Mouse (Mus musculus): Measurements from ENCODE around the gene Myh7b. TPM values are rescaled to one million over a fixed set of nuclear protein-coding genes. Genes with fewer than 3 reads are reported as not detected.
A peak's percentile ranks its signal among the peaks of the same experiment; 100 is the strongest.

The Myh7b gene
- polyA plus RNA-seq, 1 experiment, result 1.0 TPM

DNA sequence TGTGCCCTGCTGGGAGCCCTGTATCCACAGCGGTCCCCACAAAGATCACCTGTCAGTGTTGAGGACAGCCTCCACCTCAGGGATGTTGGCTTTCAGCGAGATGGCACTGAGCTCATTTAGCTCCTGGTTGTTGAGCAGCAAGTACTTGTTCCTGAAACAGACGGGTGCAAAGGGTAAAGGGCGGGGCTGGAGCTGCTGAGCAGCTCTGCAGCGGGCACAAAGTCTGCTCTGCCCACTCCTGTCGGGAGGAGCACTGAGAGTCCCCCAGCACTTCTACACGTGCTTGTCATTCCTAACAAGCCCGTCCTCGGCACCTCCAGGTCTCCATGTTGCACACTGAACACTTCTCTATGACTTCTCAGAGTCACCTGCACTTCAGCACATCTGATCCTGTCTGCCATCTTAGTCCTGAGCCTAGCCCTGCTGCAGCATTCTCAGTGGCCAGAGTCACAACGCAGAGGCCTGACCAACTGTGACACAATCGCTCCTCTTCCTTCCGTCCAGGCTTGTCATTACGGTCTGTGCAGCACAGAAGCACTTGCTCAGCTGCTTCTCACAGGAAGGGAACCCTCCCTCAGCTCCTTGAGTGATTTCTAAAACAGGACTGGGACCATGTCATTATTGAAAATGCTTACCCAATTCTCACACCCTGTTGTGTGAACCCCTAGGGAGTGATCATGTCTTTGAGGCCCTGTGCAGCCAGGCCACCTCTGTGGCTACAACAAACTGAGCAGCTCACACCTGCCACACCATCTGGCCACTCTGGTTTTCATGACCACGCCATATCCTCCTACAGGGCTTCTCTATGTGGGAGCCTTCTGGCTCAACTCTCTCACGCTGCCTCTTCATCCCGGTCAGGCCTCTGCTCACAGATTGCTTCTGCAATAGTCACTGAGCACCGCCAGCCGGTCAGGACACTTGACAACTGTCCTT is 30.8 kb downstream of the Myh7b start:
- H3K27ac ChIP-seq (ENCODE audit: control insufficient read depth, insufficient read depth, low read length), result no peak overlapping the region
- 97% methylated on average over 18 of the region's 18 CpGs for WGBS

DNA sequence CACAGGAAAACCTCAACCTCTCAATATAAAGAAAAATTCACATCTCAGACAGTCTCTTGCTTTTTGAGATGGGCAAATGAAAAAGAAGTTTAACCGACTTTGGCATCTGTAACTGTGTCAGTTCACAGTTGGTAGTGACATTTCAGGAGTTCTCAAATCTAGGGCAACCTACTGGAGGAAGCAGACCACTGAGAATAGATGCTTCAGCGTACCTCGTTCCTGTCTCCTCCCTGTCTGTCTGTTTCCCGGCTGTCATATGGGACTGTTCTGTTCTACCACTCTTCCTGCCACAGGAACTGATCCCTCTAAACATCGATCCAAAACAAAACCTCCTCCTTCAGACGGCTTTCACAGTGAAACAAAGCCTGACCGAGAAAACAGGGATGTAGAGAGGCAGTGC is 34.7 kb downstream of the Myh7b start:
- H3K4me1 ChIP-seq (replicated peaks; ENCODE audit: control insufficient read depth, insufficient read depth, low read length), result no peaks in the 10 kb centered on the region
- no peak overlapping the region for H3K27ac ChIP-seq (ENCODE audit: control insufficient read depth, insufficient read depth, low read length)
- no peak for DNase-seq
- no peak overlapping the region for H3K4me3 ChIP-seq (ENCODE audit: control insufficient read depth, insufficient read depth, low read length)
- WGBS, result 94% methylated on average over 7 of the region's 7 CpGs
- TF ChIP-seq CTCF (IDR thresholded peaks at IDR 0.05; ENCODE audit: borderline replicate concordance, control insufficient read depth, extremely low read depth, insufficient read depth, low read length, poor library complexity), result no peak
- TF ChIP-seq POLR2A (IDR thresholded peaks at IDR 0.05; ENCODE audit: control insufficient read depth, extremely low read depth, insufficient read depth, low read length, poor library complexity), result no peak
- H3K36me3 ChIP-seq (ENCODE audit: control insufficient read depth, insufficient read depth, low read length), result peaks cover 92% of the 10 kb centered on the region
- H3K27me3 ChIP-seq (ENCODE audit: control insufficient read depth, insufficient read depth, low read length), result no peaks in the 10 kb centered on the region

More for the DNA sequence above, 30.8 kb downstream of the Myh7b start:
- Histone ChIP-seq H3K27me3 (ENCODE audit: control insufficient read depth, insufficient read depth, low read length) (no peaks in the 10 kb centered on the region), H3K36me3 (ENCODE audit: control insufficient read depth, insufficient read depth, low read length) (peaks cover 90% of the 10 kb centered on the region), H3K4me1 (replicated peaks; ENCODE audit: control insufficient read depth, insufficient read depth, low read length) (no peaks in the 10 kb centered on the region), H3K4me3 (ENCODE audit: control insufficient read depth, insufficient read depth, low read length) (no peak overlapping the region)
- TF ChIP-seq POLR2A (IDR thresholded peaks at IDR 0.05; ENCODE audit: control insufficient read depth, extremely low read depth, insufficient read depth, low read length, poor library complexity), result no peak
- no peak for TF ChIP-seq CTCF (IDR thresholded peaks at IDR 0.05; ENCODE audit: borderline replicate concordance, control insufficient read depth, extremely low read depth, insufficient read depth, low read length, poor library complexity)
- DNase-seq, result no peak

DNA sequence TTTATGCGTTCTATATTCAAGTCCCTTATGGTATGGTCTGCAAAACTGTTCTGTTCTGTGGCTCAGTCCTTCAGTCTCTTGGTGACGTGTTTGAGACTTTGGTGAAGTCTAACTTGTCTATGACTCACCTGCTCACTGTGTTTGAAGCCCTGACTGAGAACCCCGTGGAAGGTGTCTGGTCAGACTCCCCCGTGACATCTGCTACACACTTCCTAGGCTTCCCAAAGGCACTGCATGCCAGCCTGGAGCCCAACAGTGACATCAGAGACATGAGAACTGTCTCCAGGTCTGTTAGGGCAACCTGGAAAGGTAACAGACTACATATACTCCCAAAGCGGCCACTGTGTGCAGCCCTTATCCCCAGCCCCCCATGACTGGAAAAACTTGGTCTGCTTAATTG is 41.6 kb downstream of the Myh7b start:
- H3K4me1 ChIP-seq (replicated peaks; ENCODE audit: control insufficient read depth, insufficient read depth, low read length), result no peaks in the 10 kb centered on the region
- TF ChIP-seq POLR2A (IDR thresholded peaks at IDR 0.05; ENCODE audit: control insufficient read depth, extremely low read depth, insufficient read depth, low read length, poor library complexity) (no peak), CTCF (IDR thresholded peaks at IDR 0.05; ENCODE audit: borderline replicate concordance, control insufficient read depth, extremely low read depth, insufficient read depth, low read length, poor library complexity) (no peak)
- H3K4me3 ChIP-seq (ENCODE audit: control insufficient read depth, insufficient read depth, low read length), result no peak overlapping the region
- H3K27me3 ChIP-seq (ENCODE audit: control insufficient read depth, insufficient read depth, low read length), result no peaks in the 10 kb centered on the region
- 96% methylated on average over 5 of the region's 5 CpGs for whole genome bisulfite sequencing
- H3K36me3 ChIP-seq (ENCODE audit: control insufficient read depth, insufficient read depth, low read length), result peaks cover 92% of the 10 kb centered on the region
- H3K27ac ChIP-seq (ENCODE audit: control insufficient read depth, insufficient read depth, low read length), result no peak overlapping the region
- DNase-seq, result no peak

DNA sequence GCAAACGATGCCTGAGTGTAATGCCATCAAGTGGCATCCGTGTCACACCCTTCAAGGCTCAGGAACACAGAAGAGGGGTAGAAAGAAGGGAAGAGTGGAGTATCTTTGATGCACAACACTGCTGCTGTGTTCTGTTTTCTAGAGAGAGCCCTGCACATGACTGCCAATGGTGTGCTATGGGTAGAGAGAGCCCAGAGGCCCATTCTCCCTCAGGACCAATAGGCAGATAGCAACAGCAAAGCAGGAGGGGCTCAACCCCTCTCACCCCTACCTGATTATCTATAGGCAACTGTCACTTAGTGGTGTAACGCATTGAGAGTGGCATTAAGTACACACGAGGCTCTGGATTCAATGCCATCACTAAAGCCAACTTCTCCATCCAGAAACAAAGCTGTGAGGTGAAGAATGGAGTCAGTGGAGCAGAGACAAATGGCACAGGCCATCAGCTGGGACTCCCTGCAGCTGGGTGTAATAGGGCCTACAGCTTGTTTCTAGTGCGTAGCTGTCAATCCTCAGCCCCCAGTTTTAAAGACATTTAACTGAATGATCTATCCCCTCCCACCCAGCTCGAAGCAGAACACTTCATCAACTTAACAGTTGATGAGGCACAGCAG is 44.9 kb downstream of the Myh7b start:
- H3K36me3 ChIP-seq (ENCODE audit: control insufficient read depth, insufficient read depth, low read length), result peaks cover 81% of the 10 kb centered on the region
- TF ChIP-seq POLR2A (IDR thresholded peaks at IDR 0.05; ENCODE audit: control insufficient read depth, extremely low read depth, insufficient read depth, low read length, poor library complexity) (no peak), CTCF (IDR thresholded peaks at IDR 0.05; ENCODE audit: borderline replicate concordance, control insufficient read depth, extremely low read depth, insufficient read depth, low read length, poor library complexity) (no peak)

GRCm38 (mm10) chr2:155662390-155662789 is 51.4 kb downstream of the Myh7b start:
- peaks cover 74% of the 10 kb centered on the region for H3K36me3 ChIP-seq (ENCODE audit: control insufficient read depth, insufficient read depth, low read length)
- H3K27ac ChIP-seq (ENCODE audit: control insufficient read depth, insufficient read depth, low read length), result no peak overlapping the region
- no peaks in the 10 kb centered on the region for H3K4me1 ChIP-seq (replicated peaks; ENCODE audit: control insufficient read depth, insufficient read depth, low read length)
- H3K27me3 ChIP-seq (ENCODE audit: control insufficient read depth, insufficient read depth, low read length), result no peaks in the 10 kb centered on the region
- H3K4me3 ChIP-seq (ENCODE audit: control insufficient read depth, insufficient read depth, low read length), result no peak overlapping the region
- WGBS, result 99% methylated on average over 5 of the region's 5 CpGs
- TF ChIP-seq POLR2A (IDR thresholded peaks at IDR 0.05; ENCODE audit: control insufficient read depth, extremely low read depth, insufficient read depth, low read length, poor library complexity), result no peak
- TF ChIP-seq CTCF (IDR thresholded peaks at IDR 0.05; ENCODE audit: borderline replicate concordance, control insufficient read depth, extremely low read depth, insufficient read depth, low read length, poor library complexity), result no peak
- DNase-seq, result no peak

More for the DNA sequence above, 44.9 kb downstream of the Myh7b start:
- no peak for DNase-seq
- 98% methylated on average over 6 of the region's 6 CpGs for WGBS
- Histone ChIP-seq H3K4me1 (replicated peaks; ENCODE audit: control insufficient read depth, insufficient read depth, low read length) (no peaks in the 10 kb centered on the region), H3K27me3 (ENCODE audit: control insufficient read depth, insufficient read depth, low read length) (no peaks in the 10 kb centered on the region), H3K27ac (ENCODE audit: control insufficient read depth, insufficient read depth, low read length) (no peak overlapping the region), H3K4me3 (ENCODE audit: control insufficient read depth, insufficient read depth, low read length) (no peak overlapping the region)

- 31% methylated on average over 5 of the region's 5 CpGs for WGBS
Observed at GRCm38 (mm10) chr2:155663097-155663496, 52.1 kb downstream of the Myh7b start.

More at GRCm38 (mm10) chr2:155663097-155663496, 52.1 kb downstream of the Myh7b start:
- no peak for TF ChIP-seq POLR2A (IDR thresholded peaks at IDR 0.05; ENCODE audit: control insufficient read depth, extremely low read depth, insufficient read depth, low read length, poor library complexity)
- DNase-seq, result peak; percentile 60
- Histone ChIP-seq H3K27me3 (ENCODE audit: control insufficient read depth, insufficient read depth, low read length) (no peaks in the 10 kb centered on the region), H3K4me3 (ENCODE audit: control insufficient read depth, insufficient read depth, low read length) (no peak overlapping the region), H3K36me3 (ENCODE audit: control insufficient read depth, insufficient read depth, low read length) (peaks cover 74% of the 10 kb centered on the region), H3K27ac (ENCODE audit: control insufficient read depth, insufficient read depth, low read length) (no peak overlapping the region), H3K4me1 (replicated peaks; ENCODE audit: control insufficient read depth, insufficient read depth, low read length) (no peaks in the 10 kb centered on the region)
